Mouse (Mus musculus) kidney, postnatal 0 days (tissue): ENCODE data around the gene Lekr1. TPM values are rescaled to one million over a fixed set of nuclear protein-coding genes. Genes with fewer than 3 reads are reported as not detected.

Experiments
- ATAC-seq: fragments of 200-750 bp; cut with Nextera tagmentation; replicated peaks from 2 replicates; pipeline ENCODE4 v1.8.0; 2017; ENCODE audit warnings: low read depth, moderate number of reproducible peaks, moderate TSS enrichment, moderate library complexity; ENCODE audit not compliant: low FRiP score
- DNase-seq: peaks from one replicate; pipeline ENCODE4 v3.0.0-alpha.2; 2016; ENCODE audit warnings: low spot score
- H3K27ac ChIP-seq: fragments of 300-500 bp; sonication (generic); 2 replicates; pipeline ENCODE4 v1.5.1; 2014; ENCODE audit warnings: mild to moderate bottlenecking
- H3K27me3 ChIP-seq: fragments of 300-500 bp; sonication (generic); 2 replicates; pipeline ENCODE4 v1.6.1; 2014; ENCODE audit warnings: low read length, mixed read lengths; ENCODE audit not compliant: insufficient read depth
- H3K36me3 ChIP-seq: fragments of 300-500 bp; sonication (generic); 2 replicates; pipeline ENCODE4 v1.6.1; 2014; ENCODE audit warnings: low read length, mixed read lengths; ENCODE audit not compliant: insufficient read depth
- H3K4me1 ChIP-seq: fragments of 300-500 bp; sonication (generic); replicated peaks from 2 replicates; pipeline ENCODE4 v1.6.1; 2014; ENCODE audit warnings: antibody characterized with exemption, low read length, mixed read lengths; ENCODE audit not compliant: insufficient read depth
- H3K4me2 ChIP-seq: fragments of 300-500 bp; sonication (generic); 2 replicates; pipeline ENCODE4 v1.6.1; 2014; ENCODE audit warnings: mild to moderate bottlenecking, low read length, moderate library complexity, mixed read lengths
- H3K4me3 ChIP-seq: fragments of 300-500 bp; sonication (generic); replicated peaks from 2 replicates; pipeline ENCODE4 v1.5.1; 2014; ENCODE audit warnings: low read depth, low read length
- H3K9ac ChIP-seq: fragments of 300-500 bp; sonication (generic); 2 replicates; pipeline ENCODE4 v1.6.1; 2014; ENCODE audit warnings: low read depth, low read length
- H3K9me3 ChIP-seq: fragments of 300-500 bp; sonication (generic); replicated peaks from 2 replicates; pipeline ENCODE4 v1.6.1; 2016; ENCODE audit warnings: low read length, inconsistent platforms, mixed read lengths
- CTCF ChIP-seq: IDR thresholded peaks from 2 replicates; pipeline ENCODE4 v1.5.1; 2016; ENCODE audit warnings: antibody characterized with exemption, low read depth, mild to moderate bottlenecking, moderate library complexity
- WGBS: fragments of 180-500 bp; shearing (Covaris S2); extraction: QIAGEN DNeasy Blood & Tissue Kit; methylation state at CpG from one replicate; pipeline ENCODE4 v1.1.7; 2014; 5-methylcytosine and 5-hydroxymethylcytosine counted together
- polyA plus RNA-seq: library from polyadenylated mRNA; unstranded; fragments of >200 nt; fragmentation: Nextera tagmentation; extraction: Ambion mirVana; gene quantifications from 2 replicates; pipeline ENCODE4 v1.2.1, GENCODE M21; 2015

Lekr1 gene
- polyA plus RNA-seq, 1 experiment from 2014 or later, result 6.9 TPM

DNA sequence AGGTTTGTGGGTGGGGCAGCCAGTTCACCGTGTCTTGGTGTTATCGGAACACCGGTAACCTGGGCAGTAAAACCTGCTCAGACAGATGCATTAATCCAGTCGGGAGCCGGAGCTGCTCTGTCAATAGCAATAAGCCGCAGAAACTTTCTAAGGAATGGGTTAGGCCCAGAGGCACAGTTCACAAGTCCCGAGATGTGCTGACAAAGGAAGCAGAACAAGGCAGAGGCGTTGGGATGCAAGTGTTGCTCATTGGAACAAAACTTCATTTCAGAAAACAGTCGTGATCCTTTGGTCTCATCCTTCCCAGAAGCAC, 6.5 kb upstream of the Lekr1 start:
- Histone ChIP-seq H3K9ac (peak overlapping the region; percentile 67), H3K27me3 (0 out of 2 replicates have a peak, but pooled peaks cover 2% of the 10 kb centered on the region), H3K4me1 (no peaks in the 10 kb centered on the region), H3K36me3 (no peaks in the 10 kb centered on the region), H3K4me3 (peak overlapping the region; percentile 56), H3K9me3 (no peaks in the 10 kb centered on the region), H3K27ac (peak overlapping the region; percentile 82), H3K4me2 (peak overlapping the region; percentile 97)
- WGBS, result 4% methylated on average over 9 of the region's 9 CpGs
- DNase-seq, result peak; percentile 44
- no peak for TF ChIP-seq CTCF
- no peak for ATAC-seq

DNA sequence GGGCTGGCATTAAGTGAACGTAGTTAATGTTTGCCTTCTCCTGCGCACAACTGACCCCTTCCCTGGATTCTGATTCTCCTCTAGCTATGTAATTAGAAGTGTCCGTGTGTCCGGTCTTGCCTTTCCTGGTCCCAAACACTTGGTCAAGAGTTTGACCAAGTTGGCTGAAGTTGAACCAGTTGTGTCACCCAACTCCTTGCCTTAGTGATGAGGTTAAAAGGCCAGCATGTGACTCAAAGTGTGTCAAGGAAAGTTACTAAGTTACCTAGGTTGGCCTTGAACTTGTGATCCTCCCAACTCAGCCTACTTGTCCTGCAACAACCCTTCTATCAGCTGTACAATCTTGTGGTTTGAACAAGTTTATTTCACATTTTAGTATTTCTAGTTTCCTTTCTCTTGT, 5.7 kb upstream of the Lekr1 start:
- Histone ChIP-seq H3K4me3 (no peak overlapping the region), H3K4me1 (no peaks in the 10 kb centered on the region), H3K4me2 (no peak overlapping the region), H3K9me3 (no peaks in the 10 kb centered on the region), H3K9ac (no peak overlapping the region), H3K36me3 (no peaks in the 10 kb centered on the region), H3K27me3 (0 out of 2 replicates have a peak, but pooled peaks cover 2% of the 10 kb centered on the region), H3K27ac (no peak overlapping the region)
- 85% methylated on average over 4 of the region's 4 CpGs for WGBS
- no peak for DNase-seq
- no peak for ATAC-seq
- no peak for TF ChIP-seq CTCF

DNA sequence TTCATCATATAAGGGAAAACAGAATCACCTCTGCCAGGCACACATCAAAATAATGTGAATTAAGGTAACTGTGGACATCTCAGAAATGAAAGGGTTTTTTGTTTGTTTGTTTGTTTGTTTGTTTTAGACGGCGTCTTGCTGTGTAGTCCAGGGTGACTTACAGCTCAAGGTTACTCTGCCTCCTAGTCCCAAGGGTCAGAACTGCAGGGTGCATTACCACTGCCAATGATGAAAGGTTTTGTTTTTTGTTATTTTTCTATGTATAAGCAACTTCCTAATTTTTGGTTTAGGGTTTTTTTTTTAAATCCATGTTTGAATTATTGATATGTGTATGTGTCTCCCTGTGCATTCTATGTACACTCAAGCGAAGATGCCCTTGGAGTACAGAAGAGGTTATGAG, 4.3 kb upstream of the Lekr1 start:
- H3K4me2 ChIP-seq, result no peak overlapping the region
- H3K36me3 ChIP-seq, result no peaks in the 10 kb centered on the region
- no peak overlapping the region for H3K9ac ChIP-seq
- WGBS, result 78% methylated on average over 3 of the region's 3 CpGs
- H3K4me1 ChIP-seq, result no peaks in the 10 kb centered on the region
- no peaks in the 10 kb centered on the region for H3K27me3 ChIP-seq
- H3K4me3 ChIP-seq, result no peak overlapping the region
- DNase-seq (no peak), ATAC-seq (no peak)
- no peak for TF ChIP-seq CTCF
- H3K27ac ChIP-seq, result no peak overlapping the region
- H3K9me3 ChIP-seq, result no peaks in the 10 kb centered on the region

DNA sequence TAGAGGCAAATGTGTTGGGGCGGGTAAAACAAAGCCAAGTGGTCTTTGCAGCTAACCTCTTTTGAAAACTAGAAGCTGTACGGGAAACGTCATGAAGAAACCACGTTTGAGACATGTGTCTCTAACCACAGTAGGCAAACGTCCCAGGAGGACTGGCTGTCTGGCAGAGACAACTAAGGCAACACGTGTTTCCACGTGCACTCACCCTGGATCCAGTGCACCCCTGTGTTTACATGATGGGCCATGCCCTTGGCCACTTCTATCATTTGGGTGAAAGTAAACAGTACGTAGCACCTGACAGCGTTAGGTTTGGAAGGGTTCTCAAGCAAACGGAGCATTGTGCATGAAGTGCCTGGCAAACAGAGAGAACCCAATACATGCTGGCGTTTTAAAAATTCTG, 2.9 kb upstream of the Lekr1 start:
- Histone ChIP-seq H3K27ac (no peak overlapping the region), H3K4me3 (no peak overlapping the region), H3K9me3 (no peaks in the 10 kb centered on the region), H3K9ac (no peak overlapping the region), H3K4me1 (no peaks in the 10 kb centered on the region), H3K27me3 (no peaks in the 10 kb centered on the region), H3K36me3 (no peaks in the 10 kb centered on the region), H3K4me2 (no peak overlapping the region)
- DNase-seq (no peak), ATAC-seq (no peak)
- WGBS, result 80% methylated on average over 11 of the region's 11 CpGs
- TF ChIP-seq CTCF, result no peak

DNA sequence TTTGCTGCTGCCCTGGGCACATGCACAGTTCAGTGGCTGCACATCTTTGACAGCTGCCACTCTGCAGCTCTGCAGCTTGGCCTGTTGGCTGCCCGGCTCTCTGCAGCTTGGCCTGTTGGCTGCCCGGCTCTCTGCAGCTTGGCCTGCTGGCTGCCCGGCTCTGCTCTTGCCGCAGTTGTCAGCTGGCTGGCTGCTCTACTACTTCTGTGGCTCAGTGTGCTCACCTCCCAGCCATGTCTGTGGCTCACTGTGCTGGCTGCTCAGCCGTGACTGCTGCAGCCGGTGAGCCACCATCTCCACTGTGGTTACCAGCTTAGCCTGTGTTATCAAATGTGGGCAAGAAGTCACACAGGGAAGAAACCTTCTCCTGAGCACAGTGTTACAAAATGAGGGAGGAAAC, 4.2 kb downstream of the Lekr1 start:
- no peak overlapping the region for H3K4me2 ChIP-seq
- TF ChIP-seq CTCF, result no peak
- H3K9ac ChIP-seq, result no peak overlapping the region
- WGBS, result 33% methylated on average over 6 of the region's 6 CpGs
- H3K9me3 ChIP-seq, result no peaks in the 10 kb centered on the region
- H3K36me3 ChIP-seq, result no peaks in the 10 kb centered on the region
- ATAC-seq, result peak; percentile 60
- H3K4me1 ChIP-seq, result no peaks in the 10 kb centered on the region
- H3K4me3 ChIP-seq, result no peak overlapping the region
- DNase-seq, result no peak
- no peaks in the 10 kb centered on the region for H3K27me3 ChIP-seq
- peak overlapping the region; percentile 19; the same call in 1 of the 2 replicates for H3K27ac ChIP-seq

DNA sequence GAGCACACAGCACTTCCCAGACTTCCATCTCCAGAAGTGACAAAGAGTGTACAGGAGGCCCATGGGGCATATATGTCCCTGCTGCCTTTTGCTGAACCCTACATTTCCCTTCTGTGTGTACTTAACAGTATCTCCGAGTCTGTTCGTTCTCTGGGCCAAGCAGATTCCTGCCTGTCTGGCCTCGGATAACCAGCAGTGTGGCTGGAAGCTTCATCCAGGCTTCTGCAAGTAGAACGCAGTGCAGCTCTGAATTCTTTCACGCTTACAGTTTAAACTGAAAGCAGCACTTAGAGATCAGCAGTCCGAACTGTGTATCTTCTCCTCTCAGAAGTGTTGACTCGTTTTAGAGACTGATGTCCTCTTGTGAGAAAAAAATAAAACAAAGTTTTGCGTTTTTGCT, 7.7 kb downstream of the Lekr1 start:
- H3K27me3 ChIP-seq, result no peaks in the 10 kb centered on the region
- H3K4me2 ChIP-seq, result no peak overlapping the region
- H3K4me3 ChIP-seq, result no peak overlapping the region
- no peak for ATAC-seq
- no peak overlapping the region for H3K9ac ChIP-seq
- DNase-seq, result peak; percentile 13
- H3K36me3 ChIP-seq, result no peaks in the 10 kb centered on the region
- no peaks in the 10 kb centered on the region for H3K4me1 ChIP-seq
- H3K27ac ChIP-seq, result no peak overlapping the region; the same call in 1 of the 2 replicates
- 47% methylated on average over 8 of the region's 8 CpGs for WGBS
- H3K9me3 ChIP-seq, result no peaks in the 10 kb centered on the region
- TF ChIP-seq CTCF, result no peak

DNA sequence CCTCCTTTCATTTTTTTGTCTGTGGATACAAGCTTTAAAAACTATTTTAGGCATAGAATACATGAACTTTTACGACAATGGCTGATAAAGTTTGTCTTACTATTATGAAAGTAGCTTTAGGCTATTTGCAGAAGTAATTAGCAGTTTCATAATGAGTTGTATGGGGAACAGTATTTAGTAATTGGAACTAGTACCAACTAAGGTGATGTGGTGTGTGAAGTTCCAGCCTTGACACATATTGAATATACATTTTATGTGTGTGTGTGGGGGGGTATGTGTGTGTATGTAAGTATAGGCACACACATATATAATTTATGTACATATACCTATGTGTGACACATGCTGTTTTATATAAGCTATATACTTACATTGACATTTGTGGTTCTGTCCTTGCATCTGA, 14.6 kb downstream of the Lekr1 start:
- WGBS, result 89% methylated on average over 1 of the region's 1 CpGs

More for the DNA sequence above, 14.6 kb downstream of the Lekr1 start:
- Histone ChIP-seq H3K4me2 (no peak overlapping the region), H3K36me3 (no peaks in the 10 kb centered on the region), H3K4me1 (no peaks in the 10 kb centered on the region), H3K9ac (no peak overlapping the region), H3K27me3 (no peaks in the 10 kb centered on the region), H3K27ac (no peak overlapping the region), H3K4me3 (no peak overlapping the region), H3K9me3 (no peaks in the 10 kb centered on the region)
- ATAC-seq, result no peak
- DNase-seq, result no peak
- TF ChIP-seq CTCF, result no peak
